Mouse (Mus musculus): Measurements from ENCODE around the gene Itga5. TPM values are rescaled to one million over a fixed set of nuclear protein-coding genes. Genes with fewer than 3 reads are reported as not detected.

Itga5 gene
- polyA plus RNA-seq, 1 experiment from 2014 or later = 19.4 TPM

DNA sequence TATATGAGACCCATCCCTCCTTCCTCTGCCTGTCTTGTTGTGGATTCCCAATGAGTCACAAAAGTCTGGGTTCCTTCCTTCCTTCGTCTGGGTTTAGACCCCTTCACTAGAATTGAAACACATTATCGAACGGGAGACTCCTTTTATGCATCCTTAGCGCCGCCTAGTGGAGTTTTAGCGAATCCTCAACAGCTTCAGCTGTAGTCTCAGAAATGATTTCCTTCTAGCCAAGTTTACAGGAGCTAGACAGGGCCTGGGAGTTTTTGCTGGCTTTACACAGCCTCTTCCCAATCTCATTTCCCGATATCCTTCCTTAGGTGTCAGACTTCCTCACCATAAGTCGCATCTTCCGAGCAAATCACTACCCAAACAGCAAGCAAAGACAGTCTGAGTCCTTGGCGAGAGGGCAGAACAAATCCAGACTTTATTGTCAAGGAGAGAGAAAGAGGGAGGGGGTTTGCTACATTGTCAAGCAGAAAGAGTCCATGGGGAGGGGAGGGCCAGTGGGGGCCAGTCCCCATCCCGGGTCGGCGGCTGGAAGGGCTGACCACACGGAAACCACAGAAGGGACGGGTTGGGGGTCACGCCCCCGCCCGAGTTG lies 53.0 kb downstream of the Itga5 start:
- H3K4me2 ChIP-seq (ENCODE audit: low read length) = peak overlapping the region; percentile 68; the same call in 1 of the 2 replicates
- H3K9me3 ChIP-seq (replicated peaks; ENCODE audit: low read length) = no peaks in the 10 kb centered on the region
- ATAC-seq (replicated peaks; ENCODE audit: low FRiP score, low read depth) = no peak
- H3K4me1 ChIP-seq (replicated peaks; ENCODE audit: insufficient read depth, low read length) = peaks cover 17% of the 10 kb centered on the region; the same call in 1 of the 2 replicates
- no peak overlapping the region for H3K4me3 ChIP-seq (replicated peaks; ENCODE audit: low read depth, low read length)
- no peak overlapping the region for H3K27ac ChIP-seq
- no peak overlapping the region for H3K9ac ChIP-seq (ENCODE audit: low read depth, low read length)
- DNase-seq (ENCODE audit: low spot score) = peak; percentile 94
- 18% methylated on average over 18 of the region's 18 CpGs for WGBS
- TF ChIP-seq CTCF (IDR thresholded peaks at IDR 0.05; ENCODE audit: low read depth) = peak; percentile 91
- H3K36me3 ChIP-seq (ENCODE audit: insufficient read depth, low read length) = peaks cover 12% of the 10 kb centered on the region; the same call in 1 of the 2 replicates
- H3K27me3 ChIP-seq (ENCODE audit: insufficient read depth, low read length) = no peaks in the 10 kb centered on the region

DNA sequence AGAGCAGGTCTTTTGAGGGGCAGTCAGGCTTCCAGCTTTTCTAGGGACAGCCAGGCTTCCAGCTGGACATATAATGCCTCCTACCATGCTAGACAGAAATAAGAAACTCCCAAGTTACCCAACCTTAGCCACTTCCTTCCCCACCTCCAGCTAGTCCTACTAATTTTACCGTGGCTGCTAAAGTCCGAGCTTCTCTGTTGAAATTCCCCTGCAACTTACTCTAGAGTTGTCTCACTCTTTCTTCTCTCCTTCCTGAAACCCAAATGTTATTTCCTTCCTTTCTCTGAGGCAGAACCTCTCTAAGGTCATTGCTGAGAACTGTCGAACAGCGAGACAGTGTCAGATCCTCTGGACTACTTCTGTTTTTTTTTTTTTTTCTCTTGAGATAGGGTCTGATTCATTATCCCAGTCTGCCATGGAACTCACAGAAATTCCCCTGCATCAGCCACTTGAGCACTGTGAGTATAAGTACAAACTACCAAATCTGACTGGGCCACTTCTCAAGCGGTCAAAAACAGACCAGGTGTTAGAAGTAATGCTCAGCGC lies 56.1 kb downstream of the Itga5 start, which contains the start of gene Gpr84:
Gpr84 (minus strand) TSS at position 248 of the 546 bp plus-strand sequence.
- 40% methylated on average over 6 of the region's 6 CpGs for WGBS
- H3K4me1 ChIP-seq (replicated peaks; ENCODE audit: insufficient read depth, low read length) = peaks cover 18% of the 10 kb centered on the region; the same call in 1 of the 2 replicates

DNA sequence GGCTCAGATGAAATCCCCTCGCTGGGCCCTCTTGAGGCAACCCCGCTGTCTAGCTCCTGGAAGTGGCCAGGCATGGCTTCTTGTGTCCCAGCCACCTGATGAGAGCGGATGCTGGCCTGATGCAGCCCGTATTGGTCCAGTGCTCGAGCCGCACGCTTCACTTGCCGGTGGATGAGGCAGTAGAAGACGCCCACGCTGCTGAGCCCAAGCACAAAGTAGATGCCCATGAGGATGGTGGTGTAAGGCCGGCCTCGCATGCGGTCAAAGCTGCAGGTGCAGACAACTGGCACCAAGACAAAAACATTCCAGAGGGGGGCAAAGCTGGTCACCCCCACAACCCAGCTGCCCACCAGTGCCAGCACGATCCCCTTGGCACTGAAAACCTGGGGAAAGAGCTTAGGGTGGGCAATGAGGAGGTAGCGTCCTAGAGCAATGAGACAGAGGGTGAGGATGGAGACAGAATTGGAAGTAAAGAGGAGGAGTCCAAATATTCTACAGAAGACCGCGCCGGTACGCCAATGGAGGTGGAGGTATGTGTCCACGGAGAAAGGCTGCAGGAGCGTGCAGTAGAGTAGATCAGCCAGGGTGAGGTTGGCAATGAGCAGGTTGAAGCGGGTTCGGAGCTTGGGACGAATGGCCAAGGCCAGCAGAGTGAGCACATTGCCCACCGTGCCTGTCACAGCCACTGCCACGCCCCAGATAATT lies 57.5 kb downstream of the Itga5 start:
- DNase-seq (ENCODE audit: low spot score) (no peak), ATAC-seq (replicated peaks; ENCODE audit: low FRiP score, low read depth) (no peak)
- Histone ChIP-seq H3K27me3 (ENCODE audit: insufficient read depth, low read length) (no peaks in the 10 kb centered on the region), H3K9me3 (replicated peaks; ENCODE audit: low read length) (no peaks in the 10 kb centered on the region), H3K36me3 (ENCODE audit: insufficient read depth, low read length) (no peaks in the 10 kb centered on the region), H3K4me1 (replicated peaks; ENCODE audit: insufficient read depth, low read length) (peaks cover 13% of the 10 kb centered on the region), H3K4me3 (replicated peaks; ENCODE audit: low read depth, low read length) (no peak overlapping the region), H3K27ac (no peak overlapping the region), H3K4me2 (ENCODE audit: low read length) (peak overlapping the region; percentile 6; the same call in 1 of the 2 replicates), H3K9ac (ENCODE audit: low read depth, low read length) (no peak overlapping the region)
- TF ChIP-seq CTCF (IDR thresholded peaks at IDR 0.05; ENCODE audit: low read depth) = no peak
- WGBS = 51% methylated on average over 26 of the region's 26 CpGs

More for the DNA sequence above, 56.1 kb downstream of the Itga5 start, which contains the start of gene Gpr84:
- TF ChIP-seq CTCF (IDR thresholded peaks at IDR 0.05; ENCODE audit: low read depth) = no peak
- Histone ChIP-seq H3K36me3 (ENCODE audit: insufficient read depth, low read length) (no peaks in the 10 kb centered on the region), H3K9ac (ENCODE audit: low read depth, low read length) (no peak within 1 kb of the TSS), H3K9me3 (replicated peaks; ENCODE audit: low read length) (no peaks in the 10 kb centered on the region), H3K27me3 (ENCODE audit: insufficient read depth, low read length) (no peaks in the 10 kb centered on the region), H3K4me3 (replicated peaks; ENCODE audit: low read depth, low read length) (no peak within 1 kb of the TSS), H3K4me2 (ENCODE audit: low read length) (no peak within 1 kb of the TSS), H3K27ac (no peak within 1 kb of the TSS)
- DNase-seq (ENCODE audit: low spot score) (no peak), ATAC-seq (replicated peaks; ENCODE audit: low FRiP score, low read depth) (no peak)

DNA sequence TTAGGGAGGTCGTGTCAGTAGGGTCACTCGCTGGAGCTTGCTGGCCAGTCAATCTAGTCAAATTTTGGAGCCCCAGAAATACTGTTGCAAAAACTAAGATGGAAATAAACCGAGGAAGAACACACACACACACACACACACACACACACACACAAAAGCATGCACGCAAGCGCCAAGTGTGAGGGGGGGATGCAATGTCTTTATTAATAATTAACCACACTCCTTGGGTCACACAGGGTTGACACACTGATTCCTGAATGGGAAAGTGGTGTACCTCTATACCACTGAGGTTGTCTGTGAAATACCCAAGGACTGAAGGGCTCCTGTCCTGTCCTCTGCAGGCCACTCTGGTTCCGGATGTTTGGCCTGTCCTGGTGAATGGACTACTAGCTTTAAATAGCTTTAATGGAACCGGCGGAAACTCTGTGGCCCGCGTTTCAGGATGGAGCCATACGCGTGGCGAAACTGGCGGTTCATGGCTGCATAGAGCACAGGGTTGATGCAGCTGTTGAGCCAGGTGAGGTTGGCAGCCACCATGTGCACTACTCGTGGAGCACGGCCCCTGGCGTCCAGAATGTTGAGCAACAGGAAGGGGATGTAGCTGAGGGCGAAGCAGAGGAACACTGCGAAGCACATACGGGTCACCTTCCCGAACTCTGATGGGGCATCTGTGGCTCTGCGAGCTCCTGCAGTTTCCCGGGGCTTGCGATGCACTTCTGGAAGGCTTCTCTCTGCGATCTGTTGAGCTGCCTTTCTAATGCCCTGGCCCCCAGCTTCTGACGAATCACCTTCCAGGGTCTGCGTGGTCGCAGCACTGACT lies 58.3 kb downstream of the Itga5 start:
- WGBS = 38% methylated on average over 28 of the region's 28 CpGs
- Histone ChIP-seq H3K4me3 (replicated peaks; ENCODE audit: low read depth, low read length) (no peak overlapping the region), H3K27me3 (ENCODE audit: insufficient read depth, low read length) (no peaks in the 10 kb centered on the region), H3K4me1 (replicated peaks; ENCODE audit: insufficient read depth, low read length) (peaks cover 17% of the 10 kb centered on the region), H3K9ac (ENCODE audit: low read depth, low read length) (no peak overlapping the region), H3K36me3 (ENCODE audit: insufficient read depth, low read length) (no peaks in the 10 kb centered on the region), H3K9me3 (replicated peaks; ENCODE audit: low read length) (no peaks in the 10 kb centered on the region), H3K27ac (no peak overlapping the region), H3K4me2 (ENCODE audit: low read length) (peak overlapping the region; percentile 6; the same call in 1 of the 2 replicates)
- TF ChIP-seq CTCF (IDR thresholded peaks at IDR 0.05; ENCODE audit: low read depth) = peak; percentile 51; the same call in 1 of the 2 replicates
- no peak for DNase-seq (ENCODE audit: low spot score)
- ATAC-seq (replicated peaks; ENCODE audit: low FRiP score, low read depth) = no peak

DNA sequence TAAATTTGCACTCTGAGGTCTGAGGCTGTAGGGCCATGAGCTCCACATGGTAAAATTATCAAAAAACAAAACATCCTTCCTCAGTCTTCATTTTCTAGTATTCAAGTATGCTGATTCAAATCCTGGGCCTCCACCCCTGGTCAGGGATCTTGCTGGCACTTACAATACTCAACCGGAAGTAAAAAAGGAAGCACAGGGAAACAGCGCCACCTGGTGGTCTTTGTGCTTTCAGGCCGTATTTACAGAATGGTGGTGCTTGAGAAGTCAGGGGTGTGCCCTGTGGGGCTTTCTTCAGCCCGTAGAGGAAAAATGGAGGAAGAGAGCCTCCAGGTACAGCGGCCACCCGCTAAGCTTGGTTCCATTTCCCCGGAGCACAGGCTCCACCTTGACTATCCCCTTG lies 59.4 kb downstream of the Itga5 start:
- 3% methylated on average over 7 of the region's 7 CpGs for WGBS
- no peaks in the 10 kb centered on the region for H3K36me3 ChIP-seq (ENCODE audit: insufficient read depth, low read length)
- peaks cover 28% of the 10 kb centered on the region for H3K4me1 ChIP-seq (replicated peaks; ENCODE audit: insufficient read depth, low read length)
- no peak overlapping the region for H3K9ac ChIP-seq (ENCODE audit: low read depth, low read length)
- H3K9me3 ChIP-seq (replicated peaks; ENCODE audit: low read length) = no peaks in the 10 kb centered on the region
- peak; percentile 100 for TF ChIP-seq CTCF (IDR thresholded peaks at IDR 0.05; ENCODE audit: low read depth)
- DNase-seq (ENCODE audit: low spot score) (peak; percentile 96), ATAC-seq (replicated peaks; ENCODE audit: low FRiP score, low read depth) (no peak)
- no peaks in the 10 kb centered on the region for H3K27me3 ChIP-seq (ENCODE audit: insufficient read depth, low read length)
- H3K27ac ChIP-seq = peak overlapping the region; percentile 96; the same call in 1 of the 2 replicates
- H3K4me2 ChIP-seq (ENCODE audit: low read length) = 0 out of 2 replicates have a peak overlapping the region, but pooled peaks have one; percentile 21
- H3K4me3 ChIP-seq (replicated peaks; ENCODE audit: low read depth, low read length) = no peak overlapping the region

Data from kidney, postnatal 0 days (tissue).